Mouse (Mus musculus): ENCODE data around the gene Dnmt3a.

The Dnmt3a gene

GRCm38 (mm10) chr12:3852521-3852920 is 46.7 kb downstream of the Dnmt3a start:
- DNase-seq (ENCODE audit: low read depth, low spot score): peak; percentile 73

- DNase-seq (ENCODE audit: low read depth, low spot score): no peak
Measured at GRCm38 (mm10) chr12:3854419-3854818, 48.6 kb downstream of the Dnmt3a start.

GRCm38 (mm10) chr12:3855762-3856501 is 50.1 kb downstream of the Dnmt3a start:
- no peak for DNase-seq (ENCODE audit: low read depth, low spot score)

- no peak for DNase-seq (ENCODE audit: low read depth, low spot score)
Measured at GRCm38 (mm10) chr12:3856748-3857147, 50.9 kb downstream of the Dnmt3a start.

GRCm38 (mm10) chr12:3857231-3857630 is 51.4 kb downstream of the Dnmt3a start:
- no peak for DNase-seq (ENCODE audit: low read depth, low spot score)

- DNase-seq (ENCODE audit: low read depth, low spot score): no peak
Measured at GRCm38 (mm10) chr12:3857773-3858172, 52.0 kb downstream of the Dnmt3a start.

GRCm38 (mm10) chr12:3858754-3859153 is 52.9 kb downstream of the Dnmt3a start:
- DNase-seq (ENCODE audit: low read depth, low spot score): no peak

- DNase-seq (ENCODE audit: low read depth, low spot score): no peak
Measured at GRCm38 (mm10) chr12:3859545-3859944, 53.7 kb downstream of the Dnmt3a start.

GRCm38 (mm10) chr12:3860005-3860404 is 54.2 kb downstream of the Dnmt3a start:
- DNase-seq (ENCODE audit: low read depth, low spot score): no peak

- no peak for DNase-seq (ENCODE audit: low read depth, low spot score)
Measured at GRCm38 (mm10) chr12:3861665-3862228, 55.9 kb downstream of the Dnmt3a start.

- no peak for DNase-seq (ENCODE audit: low read depth, low spot score)
Measured at GRCm38 (mm10) chr12:3862253-3862652, 56.4 kb downstream of the Dnmt3a start.

GRCm38 (mm10) chr12:3864208-3864607 is 58.4 kb downstream of the Dnmt3a start:
- DNase-seq (ENCODE audit: low read depth, low spot score): no peak

GRCm38 (mm10) chr12:3865594-3865993 is 59.8 kb downstream of the Dnmt3a start:
- no peak for DNase-seq (ENCODE audit: low read depth, low spot score)

GRCm38 (mm10) chr12:3866654-3867370 is 61.0 kb downstream of the Dnmt3a start:
- no peak for DNase-seq (ENCODE audit: low read depth, low spot score)

GRCm38 (mm10) chr12:3868115-3868514 is 62.3 kb downstream of the Dnmt3a start:
- DNase-seq (ENCODE audit: low read depth, low spot score): no peak

GRCm38 (mm10) chr12:3868676-3869458 is 63.1 kb downstream of the Dnmt3a start:
- no peak for DNase-seq (ENCODE audit: low read depth, low spot score)

- DNase-seq (ENCODE audit: low read depth, low spot score): no peak
Measured at GRCm38 (mm10) chr12:3870024-3870423, 64.2 kb downstream of the Dnmt3a start.

GRCm38 (mm10) chr12:3870859-3871462 is 65.2 kb downstream of the Dnmt3a start:
- DNase-seq (ENCODE audit: low read depth, low spot score): peak; percentile 83

- DNase-seq (ENCODE audit: low read depth, low spot score): peak; percentile 76
Measured at GRCm38 (mm10) chr12:3871637-3872036, 65.8 kb downstream of the Dnmt3a start.

GRCm38 (mm10) chr12:3872410-3873230 is 66.8 kb downstream of the Dnmt3a start:
- no peak for DNase-seq (ENCODE audit: low read depth, low spot score)

GRCm38 (mm10) chr12:3875474-3875873 is 69.7 kb downstream of the Dnmt3a start:
- DNase-seq (ENCODE audit: low read depth, low spot score): no peak

Data from R1 (cell line).